Mouse (Mus musculus) MEL (cell line): ENCODE data around the gene Vps51. TPM values are rescaled to one million over a fixed set of nuclear protein-coding genes. Genes with fewer than 3 reads are reported as not detected.

Experiments used
- DNase-seq: peaks from one replicate; pipeline ENCODE4 v3.0.0; 2011; ENCODE audit warnings: low read depth, low spot score
- H3K27ac ChIP-seq: 2 replicates; pipeline ENCODE4 v1.5.1; 2012; ENCODE audit warnings: low read depth, mild to moderate bottlenecking, control low read depth, low read length, moderate library complexity; ENCODE audit not compliant: control insufficient read depth
- H3K27me3 ChIP-seq, 2 experiments: fragments of 150-350 bp in 1 of 2; sonication (generic) in 1 of 2; 2 replicates each; pipeline ENCODE4 v1.6.1; 2012; ENCODE audit warnings: low read length in 2 of 2, mild to moderate bottlenecking in 2 of 2, improper control_type of control experiment in 1 of 2, moderate library complexity in 1 of 2; ENCODE audit not compliant: insufficient read depth in 2 of 2, control insufficient read depth in 1 of 2
- H3K36me3 ChIP-seq, 2 experiments: 2 replicates each; pipeline ENCODE4 v1.6.1; 2012 to 2014; ENCODE audit warnings: low read length in 2 of 2, improper control_type of control experiment in 1 of 2, inconsistent platforms in 1 of 2, mild to moderate bottlenecking in 1 of 2; ENCODE audit not compliant: insufficient read depth in 2 of 2, control insufficient read depth in 1 of 2
- H3K4me1 ChIP-seq, 2 experiments: fragments of 150-350 bp in 1 of 2; sonication (generic) in 1 of 2; 2 replicates each; pipeline ENCODE4 v1.6.1; 2012; ENCODE audit warnings: low read length in 2 of 2, improper control_type of control experiment in 1 of 2, mild to moderate bottlenecking in 1 of 2; ENCODE audit not compliant: insufficient read depth in 2 of 2, control insufficient read depth in 1 of 2
- H3K4me3 ChIP-seq, 2 experiments: fragments of 150-350 bp in 1 of 2; sonication (generic) in 1 of 2; 2 replicates each; pipeline ENCODE4 v1.5.1; 2012; ENCODE audit warnings: low read depth in 2 of 2, low read length in 2 of 2, mild to moderate bottlenecking in 2 of 2, moderate library complexity in 2 of 2, control low read depth in 1 of 2, improper control_type of control experiment in 1 of 2; ENCODE audit not compliant: control insufficient read depth in 1 of 2, insufficient read depth in 1 of 2
- H3K79me2 ChIP-seq: 2 replicates; pipeline ENCODE4 v1.6.1; 2012; ENCODE audit warnings: mild to moderate bottlenecking, low read length, moderate library complexity; ENCODE audit not compliant: control insufficient read depth, poor library complexity, insufficient read depth
- H3K9ac ChIP-seq: 2 replicates; pipeline ENCODE4 v1.6.1; 2012; ENCODE audit warnings: low read depth, mild to moderate bottlenecking, control low read depth, low read length, moderate library complexity; ENCODE audit not compliant: control insufficient read depth, poor library complexity, severe bottlenecking
- H3K9me3 ChIP-seq: fragments of 150-350 bp; sonication (generic); replicated peaks from 2 replicates; pipeline ENCODE4 v1.6.1; 2012; ENCODE audit warnings: mild to moderate bottlenecking, low read length, improper control_type of control experiment, moderate library complexity; ENCODE audit not compliant: insufficient read depth
- CTCF ChIP-seq, 3 experiments: IDR thresholded peaks in 2 of 3; conservative IDR thresholded peaks in 1 of 3; 2 replicates each; pipeline ENCODE4 v1.5.1; 2011 to 2012; ENCODE audit warnings: low read length in 3 of 3, low read depth in 2 of 3, mild to moderate bottlenecking in 2 of 3, improper control_type of control experiment in 1 of 3, inconsistent platforms in 1 of 3, mixed read lengths in 1 of 3, moderate library complexity in 1 of 3; ENCODE audit not compliant: control insufficient read depth in 1 of 3, insufficient read depth in 1 of 3, poor library complexity in 1 of 3, severe bottlenecking in 1 of 3
- ELF1 ChIP-seq: IDR thresholded peaks from 2 replicates; pipeline ENCODE4 v1.6.1; 2014; ENCODE audit warnings: low read depth, mild to moderate bottlenecking, inconsistent platforms, low read length, improper control_type of control experiment, moderate library complexity
- EP300 ChIP-seq, 2 experiments: IDR thresholded peaks; 2 replicates each; pipeline ENCODE4 v1.6.1; 2011; ENCODE audit warnings: improper control_type of control experiment in 2 of 2, low read length in 2 of 2, low read depth in 1 of 2, mild to moderate bottlenecking in 1 of 2
- GABPA ChIP-seq: IDR thresholded peaks from 2 replicates; pipeline ENCODE4 v1.6.1; 2012; ENCODE audit warnings: low read depth, mild to moderate bottlenecking, inconsistent platforms, low read length, improper control_type of control experiment, moderate library complexity
- GATA1 ChIP-seq: IDR thresholded peaks from 2 replicates; pipeline ENCODE4 v1.6.1; 2011; ENCODE audit warnings: low read depth, low read length, improper control_type of control experiment
- HCFC1 ChIP-seq: IDR thresholded peaks from 2 replicates; pipeline ENCODE4 v1.6.1; 2012; ENCODE audit warnings: low read depth, mild to moderate bottlenecking, inconsistent platforms, low read length, improper control_type of control experiment, moderate library complexity
- MAX ChIP-seq: IDR thresholded peaks from 2 replicates; pipeline ENCODE4 v1.6.1; 2011; ENCODE audit warnings: low read length, improper control_type of control experiment
- MEF2A ChIP-seq: IDR thresholded peaks from 2 replicates; pipeline ENCODE4 v1.6.1; 2014; ENCODE audit warnings: low read depth, mild to moderate bottlenecking, inconsistent platforms, low read length, improper control_type of control experiment; ENCODE audit not compliant: poor library complexity, insufficient replicate concordance, severe bottlenecking; ENCODE audit errors: extremely low read depth
- MYB ChIP-seq: IDR thresholded peaks from 2 replicates; pipeline ENCODE4 v1.6.1; 2011; ENCODE audit warnings: mild to moderate bottlenecking, low read depth, low read length, improper control_type of control experiment
- NELFE ChIP-seq: IDR thresholded peaks from 2 replicates; pipeline ENCODE4 v1.6.1; 2011; ENCODE audit warnings: low read depth, low read length, improper control_type of control experiment
- POLR2A ChIP-seq, 2 experiments: IDR thresholded peaks; 2 replicates each; pipeline ENCODE4 v1.6.1; 2011 to 2012; ENCODE audit warnings: low read length in 2 of 2, mild to moderate bottlenecking in 2 of 2, control low read depth in 1 of 2, improper control_type of control experiment in 1 of 2, low read depth in 1 of 2, moderate library complexity in 1 of 2; ENCODE audit not compliant: control insufficient read depth in 1 of 2, insufficient read depth in 1 of 2, poor library complexity in 1 of 2
- POLR2AphosphoS2 ChIP-seq: IDR thresholded peaks from 2 replicates; pipeline ENCODE4 v1.6.1; 2011; ENCODE audit warnings: low read length, improper control_type of control experiment
- POLR2AphosphoS5 ChIP-seq: IDR thresholded peaks from 2 replicates; pipeline ENCODE4 v1.6.1; 2012; ENCODE audit warnings: low read depth, borderline replicate concordance, mild to moderate bottlenecking, inconsistent platforms, low read length, moderate library complexity, mixed read lengths
- SIN3A ChIP-seq: IDR thresholded peaks from 2 replicates; pipeline ENCODE4 v1.6.1; 2012; ENCODE audit warnings: low read length, improper control_type of control experiment, inconsistent platforms
- SMC3 ChIP-seq: IDR thresholded peaks from 2 replicates; pipeline ENCODE4 v1.6.1; 2011; ENCODE audit warnings: low read depth, low read length, improper control_type of control experiment
- TBP ChIP-seq: IDR thresholded peaks from 2 replicates; pipeline ENCODE4 v1.8.0; 2011; ENCODE audit warnings: low read depth, low read length, improper control_type of control experiment
- UBTF ChIP-seq: IDR thresholded peaks from 2 replicates; pipeline ENCODE4 v1.6.1; 2012; ENCODE audit warnings: low read depth, mild to moderate bottlenecking, inconsistent platforms, low read length, improper control_type of control experiment, moderate library complexity, borderline replicate concordance; ENCODE audit not compliant: insufficient read depth
- ZC3H11A ChIP-seq: IDR thresholded peaks from 2 replicates; pipeline ENCODE4 v1.6.1; 2012; ENCODE audit warnings: low read depth, mild to moderate bottlenecking, inconsistent platforms, low read length, improper control_type of control experiment
- ZKSCAN1 ChIP-seq: IDR thresholded peaks from 2 replicates; pipeline ENCODE4 v1.6.1; 2012; ENCODE audit warnings: low read depth, mild to moderate bottlenecking, inconsistent platforms, low read length, improper control_type of control experiment, moderate library complexity
- ZMIZ1 ChIP-seq: IDR thresholded peaks from 2 replicates; pipeline ENCODE4 v1.6.1; 2012; ENCODE audit warnings: low read depth, mild to moderate bottlenecking, inconsistent platforms, low read length, improper control_type of control experiment, moderate library complexity
- ZNF384 ChIP-seq: IDR thresholded peaks from 2 replicates; pipeline ENCODE4 v1.6.1; 2012; ENCODE audit warnings: low read depth, mild to moderate bottlenecking, inconsistent platforms, low read length, improper control_type of control experiment
- polyA plus RNA-seq, 2 experiments: library from polyadenylated mRNA; stranded (reverse) in 1 of 2; unstranded in 1 of 2; fragments of >175 nt in 1 of 2; fragments of >200 nt in 1 of 2; gene quantifications; 2 replicates each; pipeline versions ENCODE4 v1.2.1 to v1.2.4; 2012; ENCODE audit warnings: low replicate concordance in 2 of 2, low read depth in 1 of 2; ENCODE audit not compliant: insufficient read length in 2 of 2, insufficient read depth in 1 of 2, missing spikeins in 1 of 2
- total RNA-seq: library from RNA; depleted of rRNA; stranded (reverse); fragments of 300-350 nt; gene quantifications from 2 replicates; pipeline ENCODE4 v1.2.3, GENCODE M21; 2012

Gene Vps51
- total and polyA plus RNA-seq, 3 experiments = 29.4 to 60.5 TPM; not detected in 1

GRCm38 (mm10) chr19:6047899-6048166 lies 29.2 kb downstream of the Vps51 start:
- Histone ChIP-seq H3K27ac (peak overlapping the region; percentile 90), H3K36me3 (peaks cover 5 to 12% of the 10 kb centered on the region in 2 experiments; a peak in 2 of 4 replicates), H3K4me1 (peaks cover 3 to 23% of the 10 kb centered on the region in 2 experiments; a peak in 3 of 4 replicates)

GRCm38 (mm10) chr19:6047154-6047898 lies 29.7 kb downstream of the Vps51 start:
- peak; percentile 37 for DNase-seq
- Histone ChIP-seq H3K9me3 (no peaks in the 10 kb centered on the region), H3K36me3 (peaks cover 5 to 12% of the 10 kb centered on the region in 2 experiments; a peak in 2 of 4 replicates), H3K9ac (peak overlapping the region; percentile 73), H3K27ac (peak overlapping the region; percentile 90), H3K79me2 (peaks cover 23% of the 10 kb centered on the region), H3K4me3 (peak overlapping the region; percentile 61 to 81), H3K27me3 (no peaks in the 10 kb centered on the region), H3K4me1 (peaks cover 3 to 23% of the 10 kb centered on the region in 2 experiments; a peak in 3 of 4 replicates)
- 0 out of 2 replicates have a peak, but pooled peaks have one; percentile 14 for TF ChIP-seq MAX
- peak; percentile 45; the same call in 1 of the 2 replicates for TF ChIP-seq POLR2AphosphoS2
- TF ChIP-seq NELFE = no peak

More at GRCm38 (mm10) chr19:6047899-6048166, 29.2 kb downstream of the Vps51 start:
- DNase-seq = no peak
- Histone ChIP-seq H3K4me3 (peak overlapping the region; percentile 61 to 81), H3K9ac (peak overlapping the region; percentile 73), H3K9me3 (no peaks in the 10 kb centered on the region), H3K27me3 (no peaks in the 10 kb centered on the region), H3K79me2 (peaks cover 23% of the 10 kb centered on the region)
- TF ChIP-seq GABPA (no peak), ZMIZ1 (no peak; the same call in 1 of the 2 replicates), SMC3 (no peak), MAX (no peak), ZKSCAN1 (no peak), HCFC1 (no peak), MEF2A (no peak), SIN3A (no peak)

- Histone ChIP-seq H3K79me2 (peaks cover 22% of the 10 kb centered on the region), H3K4me1 (peaks cover 3 to 23% of the 10 kb centered on the region in 2 experiments; a peak in 3 of 4 replicates), H3K9ac (peak within 1 kb of the TSS; percentile 77), H3K27ac (peak within 1 kb of the TSS; percentile 94), H3K9me3 (no peaks in the 10 kb centered on the region), H3K27me3 (no peaks in the 10 kb centered on the region), H3K4me3 (peak within 1 kb of the TSS; percentile 61 to 81), H3K36me3 (peaks cover under 1 to 12% of the 10 kb centered on the region in 2 experiments; a peak in 2 of 4 replicates)
- DNase-seq = peak; percentile 98
- TF ChIP-seq ZC3H11A (no peak), MYB (no peak), NELFE (peak; percentile 63), ZNF384 (peak; percentile 69), TBP (peak; percentile 96), POLR2AphosphoS5 (no peak; the same call in 1 of the 2 replicates), EP300 (IDR thresholded peaks at IDR 0.05; ENCODE audit: low read depth in 1 of 2, low read length in 2 of 2) (no peak), UBTF (no peak), SMC3 (no peak), ELF1 (peak; percentile 59; the same call in 1 of the 2 replicates), ZMIZ1 (peak; percentile 83), GATA1 (no peak), ZKSCAN1 (no peak), POLR2AphosphoS2 (peak; percentile 89), CTCF (IDR thresholded peaks at IDR 0.05 in 2 of 3, conservative IDR thresholded peaks at IDR 0.05 in 1 of 3; ENCODE audit: control insufficient read depth in 1 of 3, insufficient read depth in 1 of 3, low read depth in 2 of 3, low read length in 3 of 3, poor library complexity in 1 of 3, severe bottlenecking in 1 of 3) (no peak), GABPA (no peak), POLR2A (IDR thresholded peaks at IDR 0.05; ENCODE audit: control insufficient read depth in 1 of 2, insufficient read depth in 1 of 2, low read depth in 1 of 2, low read length in 2 of 2, poor library complexity in 1 of 2) (peak; percentile 73 to 86)
Measured at GRCm38 (mm10) chr19:6046294-6047153, 30.5 kb downstream of the Vps51 start, which contains the start of gene Syvn1. Gene Syvn1, plus strand, starts transcription at chr19:6046576.
